11 mouse cellular contexts compared by ENCODE assay signal in the genomic region with DNA sequence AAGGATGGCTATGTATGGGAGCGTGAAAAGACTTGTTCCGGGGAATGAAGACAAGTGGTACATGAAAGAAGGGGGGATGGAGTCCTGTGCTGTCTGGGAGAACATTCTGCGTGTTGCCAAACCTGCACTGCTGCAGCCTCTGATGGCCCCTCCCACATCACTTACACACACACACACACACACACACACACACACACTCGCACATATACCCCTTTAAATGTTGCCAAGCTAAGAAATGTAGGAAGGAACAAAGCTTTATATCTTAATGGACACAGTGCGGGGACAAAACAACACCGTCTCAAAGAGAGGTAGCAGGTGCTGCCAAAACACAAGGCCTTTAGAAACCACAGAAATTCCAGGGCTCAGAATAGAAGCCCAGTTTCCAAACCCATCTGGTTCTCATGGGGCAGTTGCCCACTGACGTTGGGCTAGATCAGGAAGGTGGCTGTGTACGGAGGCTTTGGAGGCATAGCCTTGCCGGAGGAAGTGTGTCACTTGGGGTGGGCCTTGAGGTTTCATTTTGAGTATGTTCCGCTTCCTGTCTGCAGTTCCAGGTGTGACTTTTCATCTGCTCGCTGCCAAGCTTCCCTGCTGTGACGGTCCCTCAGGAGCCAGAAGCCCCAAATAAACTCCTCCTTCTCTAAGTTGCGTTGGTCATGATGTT. TPM values are rescaled to one million over a fixed set of nuclear protein-coding genes. Genes with fewer than 3 reads are reported as not detected.
A peak's percentile ranks its signal among the peaks of the same experiment; 100 is the strongest.
DNase-seq lines count a peak whose midpoint lies in the region; ATAC-seq and TF ChIP-seq lines count a peak whose summit lies in the region.
"Had no signal": no experiment of that assay in that cellular context is flagged by ENCODE, and none has a peak within 500 bp of the region (broad histone marks: within the 10 kb centered on the region; RNA-seq: fewer than 3 reads in every experiment).

No protein-coding gene starts in this region.

- H3K9me3 ChIP-seq in embryonic facial prominence, embryonic 13.5 days = no peaks in the 10 kb centered on the region
- H3K9me3 ChIP-seq in embryonic facial prominence, embryonic 10.5 days = no peaks in the 10 kb centered on the region
- no peaks in the 10 kb centered on the region for H3K9me3 ChIP-seq in lung, embryonic 14.5 days (ENCODE audit: low read depth, low read length)
- no peaks in the 10 kb centered on the region for H3K9me3 ChIP-seq in midbrain, embryonic 16.5 days (replicated peaks; ENCODE audit: control insufficient read depth, low read length, poor library complexity, severe bottlenecking)
- H3K9me3 ChIP-seq: lung, embryonic 15.5 days had no signal

- no peak for DNase-seq in embryonic facial prominence, embryonic 10.5 days (ENCODE audit: low spot score)
- no peak for DNase-seq in lung, embryonic 14.5 days
- DNase-seq in lung, postnatal 10 days = no peak
- peak; percentile 77 for DNase-seq in thymus, postnatal 14 days
- DNase-seq in ovary, postnatal 36 days (ENCODE audit: low spot score) = no peak
- DNase-seq in embryo, embryonic 10.5 days (ENCODE audit: low spot score) = no peak

- no peaks in the 10 kb centered on the region for H3K36me3 ChIP-seq in embryonic facial prominence, embryonic 13.5 days
- no peaks in the 10 kb centered on the region for H3K36me3 ChIP-seq in embryonic facial prominence, embryonic 10.5 days (replicated peaks)
- no peaks in the 10 kb centered on the region for H3K36me3 ChIP-seq in lung, embryonic 14.5 days (ENCODE audit: insufficient read depth)
- peaks cover 4% of the 10 kb centered on the region for H3K36me3 ChIP-seq in midbrain, embryonic 16.5 days (ENCODE audit: control insufficient read depth, insufficient read depth, low read length)
- H3K36me3 ChIP-seq: lung, embryonic 15.5 days had no signal

- WGBS in embryonic facial prominence, embryonic 13.5 days = 71% methylated on average over 13 of the region's 13 CpGs
- 82% methylated on average over 13 of the region's 13 CpGs for WGBS in embryonic facial prominence, embryonic 10.5 days
- 64% methylated on average over 13 of the region's 13 CpGs for WGBS in lung, embryonic 14.5 days
- WGBS in midbrain, embryonic 16.5 days = 79% methylated on average over 13 of the region's 13 CpGs

- 0 out of 2 replicates have a peak, but pooled peaks have one; percentile 13 for ATAC-seq in embryonic facial prominence, embryonic 13.5 days (ENCODE audit: insufficient number of reproducible peaks, insufficient read depth, low FRiP score, low TSS enrichment, low read depth)
- no peak for ATAC-seq in lung, embryonic 14.5 days (ENCODE audit: insufficient read depth)
- 0 out of 2 replicates have a peak, but pooled peaks have one; percentile 8 for ATAC-seq in midbrain, embryonic 16.5 days

- H3K9ac ChIP-seq in embryonic facial prominence, embryonic 13.5 days = no peak overlapping the region
- no peak overlapping the region for H3K9ac ChIP-seq in lung, embryonic 14.5 days
- H3K9ac ChIP-seq in midbrain, embryonic 16.5 days (ENCODE audit: low read depth, low read length) = no peak overlapping the region
- H3K9ac ChIP-seq: lung, embryonic 15.5 days had no signal

- no peak overlapping the region for H3K4me3 ChIP-seq in embryonic facial prominence, embryonic 13.5 days
- no peak overlapping the region for H3K4me3 ChIP-seq in embryonic facial prominence, embryonic 10.5 days
- no peak overlapping the region for H3K4me3 ChIP-seq in lung, embryonic 14.5 days (ENCODE audit: low read depth, low read length)
- H3K4me3 ChIP-seq in midbrain, embryonic 16.5 days (ENCODE audit: low read depth, low read length) = no peak overlapping the region
- H3K4me3 ChIP-seq: erythroblast, embryonic 14.5 days; lung, embryonic 15.5 days had no signal

- H3K27me3 ChIP-seq in embryonic facial prominence, embryonic 13.5 days = no peaks in the 10 kb centered on the region
- no peaks in the 10 kb centered on the region; the same call in 1 of the 2 replicates for H3K27me3 ChIP-seq in embryonic facial prominence, embryonic 10.5 days (replicated peaks; ENCODE audit: low read depth, poor library complexity, severe bottlenecking)
- no peaks in the 10 kb centered on the region for H3K27me3 ChIP-seq in lung, embryonic 14.5 days (ENCODE audit: insufficient read depth, low read length)
- no peaks in the 10 kb centered on the region for H3K27me3 ChIP-seq in midbrain, embryonic 16.5 days (ENCODE audit: control insufficient read depth, insufficient read depth, low read depth, low read length)
- H3K27me3 ChIP-seq: lung, embryonic 15.5 days had no signal

- peaks cover 30% of the 10 kb centered on the region for H3K4me1 ChIP-seq in embryonic facial prominence, embryonic 13.5 days
- H3K4me1 ChIP-seq in embryonic facial prominence, embryonic 10.5 days = peaks cover 13% of the 10 kb centered on the region
- H3K4me1 ChIP-seq in lung, embryonic 14.5 days (ENCODE audit: insufficient read depth) = peaks cover 18% of the 10 kb centered on the region
- peaks cover 26% of the 10 kb centered on the region for H3K4me1 ChIP-seq in midbrain, embryonic 16.5 days (ENCODE audit: control insufficient read depth, insufficient read depth, low read length)

- TF ChIP-seq CTCF in lung, embryonic 14.5 days (IDR thresholded peaks at IDR 0.05; ENCODE audit: low read depth) = no peak

- H3K4me2 ChIP-seq in embryonic facial prominence, embryonic 13.5 days = no peak overlapping the region; the same call in 1 of the 2 replicates
- no peak overlapping the region for H3K4me2 ChIP-seq in lung, embryonic 14.5 days
- H3K4me2 ChIP-seq in midbrain, embryonic 16.5 days (ENCODE audit: low read length) = no peak overlapping the region

- 0 out of 2 replicates have a peak overlapping the region, but pooled peaks have one; percentile 39 for H3K27ac ChIP-seq in embryonic facial prominence, embryonic 13.5 days
- H3K27ac ChIP-seq in embryonic facial prominence, embryonic 10.5 days (replicated peaks) = no peak overlapping the region
- 0 out of 2 replicates have a peak overlapping the region, but pooled peaks have one; percentile 26 for H3K27ac ChIP-seq in lung, embryonic 14.5 days (ENCODE audit: low read depth)
- peak overlapping the region; percentile 76 for H3K27ac ChIP-seq in midbrain, embryonic 16.5 days (ENCODE audit: low read length)

RNA-seq across cellular contexts. Expression of a gene that starts 28.5 kb away (rescaled TPM):
- polyA plus RNA-seq in embryonic facial prominence, embryonic 13.5 days (2015; fragmentation: Nextera tagmentation; extraction: Ambion mirVana) = 0.61 and 1.2 TPM in 2 replicates
- 1.9 TPM in 2 replicates for polyA plus RNA-seq in embryonic facial prominence, embryonic 10.5 days (2016; fragmentation: Nextera tagmentation; extraction: Ambion mirVana)
- 1.3 and 1.5 TPM in 2 replicates for polyA plus RNA-seq in lung, embryonic 14.5 days (2014; fragmentation: Nextera tagmentation; extraction: Ambion mirVana)
- polyA plus RNA-seq in midbrain, embryonic 16.5 days (2015; fragmentation: Nextera tagmentation; extraction: Ambion mirVana) = 27.2 and 29.0 TPM in 2 replicates
- polyA plus RNA-seq: C2C12; erythroblast, embryonic 14.5 days had no signal

RNA-seq across cellular contexts. Expression of a gene that starts 41.3 kb away (rescaled TPM):
- polyA plus RNA-seq in embryonic facial prominence, embryonic 13.5 days (2015; fragmentation: Nextera tagmentation; extraction: Ambion mirVana) = 0.63 TPM in 1 of 2 replicates, not detected in the other
- 0.15 and 0.36 TPM in 2 replicates for polyA plus RNA-seq in embryonic facial prominence, embryonic 10.5 days (2016; fragmentation: Nextera tagmentation; extraction: Ambion mirVana)
- polyA plus RNA-seq in lung, embryonic 14.5 days (2014; fragmentation: Nextera tagmentation; extraction: Ambion mirVana) = 0.16 and 0.20 TPM in 2 replicates
- polyA plus RNA-seq in midbrain, embryonic 16.5 days (2015; fragmentation: Nextera tagmentation; extraction: Ambion mirVana) = 0.64 and 0.76 TPM in 2 replicates
- polyA plus RNA-seq: C2C12; erythroblast, embryonic 14.5 days had no signal

RNA-seq across cellular contexts. Expression of a gene that starts 41.7 kb away (rescaled TPM):
- 28.3 and 32.2 TPM in 2 replicates for polyA plus RNA-seq in embryonic facial prominence, embryonic 13.5 days (2015; fragmentation: Nextera tagmentation; extraction: Ambion mirVana)
- polyA plus RNA-seq in embryonic facial prominence, embryonic 10.5 days (2016; fragmentation: Nextera tagmentation; extraction: Ambion mirVana) = 33.2 and 35.3 TPM in 2 replicates
- 34.7 and 38.3 TPM in 2 replicates for polyA plus RNA-seq in lung, embryonic 14.5 days (2014; fragmentation: Nextera tagmentation; extraction: Ambion mirVana)
- 18.6 and 19.4 TPM in 2 replicates for polyA plus RNA-seq in midbrain, embryonic 16.5 days (2015; fragmentation: Nextera tagmentation; extraction: Ambion mirVana)

RNA-seq across cellular contexts. Expression of a gene that starts 48.6 kb away (rescaled TPM):
- polyA plus RNA-seq in embryonic facial prominence, embryonic 13.5 days (2015; fragmentation: Nextera tagmentation; extraction: Ambion mirVana) = 5.0 and 6.4 TPM in 2 replicates
- polyA plus RNA-seq in embryonic facial prominence, embryonic 10.5 days (2016; fragmentation: Nextera tagmentation; extraction: Ambion mirVana) = 5.1 and 6.4 TPM in 2 replicates
- polyA plus RNA-seq in lung, embryonic 14.5 days (2014; fragmentation: Nextera tagmentation; extraction: Ambion mirVana) = 2.5 and 3.8 TPM in 2 replicates
- 22.8 and 27.1 TPM in 2 replicates for polyA plus RNA-seq in midbrain, embryonic 16.5 days (2015; fragmentation: Nextera tagmentation; extraction: Ambion mirVana)
- polyA plus RNA-seq: erythroblast, embryonic 14.5 days had no signal
